Mouse (Mus musculus) forebrain, embryonic 15.5 days (tissue): ENCODE data around the gene Krt16. TPM values are rescaled to one million over a fixed set of nuclear protein-coding genes. Genes with fewer than 3 reads are reported as not detected.
"Not testable (repeated sequence)": the region's sequence is repeated elsewhere in the genome, so short reads cannot be mapped to it uniquely, and the experiment has no call there.

Source experiments
- ATAC-seq: fragments of 200-750 bp; cut with Nextera tagmentation; replicated peaks from 2 replicates; pipeline ENCODE4 v1.8.0; 2017; ENCODE audit warnings: mild to moderate bottlenecking, moderate TSS enrichment, moderate library complexity
- H3K27ac ChIP-seq: fragments of 300-500 bp; sonication (generic); replicated peaks from 2 replicates; pipeline ENCODE4 v1.5.1; 2015; ENCODE audit warnings: mild to moderate bottlenecking, inconsistent platforms
- H3K27me3 ChIP-seq: fragments of 300-500 bp; sonication (generic); 2 replicates; pipeline ENCODE4 v1.6.1; 2015; ENCODE audit warnings: inconsistent platforms
- H3K36me3 ChIP-seq: fragments of 300-500 bp; sonication (generic); 2 replicates; pipeline ENCODE4 v1.6.1; 2015; ENCODE audit warnings: mild to moderate bottlenecking, inconsistent platforms
- H3K4me1 ChIP-seq: fragments of 300-500 bp; sonication (generic); 2 replicates; pipeline ENCODE4 v1.6.1; 2015; ENCODE audit warnings: inconsistent platforms
- H3K4me2 ChIP-seq: fragments of 300-500 bp; sonication (generic); replicated peaks from 2 replicates; pipeline ENCODE4 v1.6.1; 2015; ENCODE audit warnings: mild to moderate bottlenecking, inconsistent platforms
- H3K4me3 ChIP-seq: fragments of 300-500 bp; sonication (generic); 2 replicates; pipeline ENCODE4 v1.5.1; 2015; ENCODE audit warnings: mild to moderate bottlenecking, inconsistent platforms
- H3K9ac ChIP-seq: fragments of 300-500 bp; sonication (generic); replicated peaks from 2 replicates; pipeline ENCODE4 v1.6.1; 2015; ENCODE audit warnings: mild to moderate bottlenecking, inconsistent platforms
- H3K9me3 ChIP-seq: fragments of 300-500 bp; sonication (generic); 2 replicates; pipeline ENCODE4 v1.6.1; 2016; ENCODE audit warnings: inconsistent platforms
- WGBS: fragments of 180-500 bp; shearing (Covaris S2); methylation state at CpG from one replicate; pipeline ENCODE4 v1.1.7; 2015; ENCODE audit warnings: mixed read lengths; 5-methylcytosine and 5-hydroxymethylcytosine counted together
- polyA plus RNA-seq: library from polyadenylated mRNA; unstranded; fragments of >200 nt; fragmentation: Nextera tagmentation; extraction: Ambion mirVana; gene quantifications from 2 replicates; pipeline ENCODE4 v1.2.1, GENCODE M21; 2015

Krt16 gene
- polyA plus RNA-seq, 1 experiment from 2014 or later = not detected

DNA sequence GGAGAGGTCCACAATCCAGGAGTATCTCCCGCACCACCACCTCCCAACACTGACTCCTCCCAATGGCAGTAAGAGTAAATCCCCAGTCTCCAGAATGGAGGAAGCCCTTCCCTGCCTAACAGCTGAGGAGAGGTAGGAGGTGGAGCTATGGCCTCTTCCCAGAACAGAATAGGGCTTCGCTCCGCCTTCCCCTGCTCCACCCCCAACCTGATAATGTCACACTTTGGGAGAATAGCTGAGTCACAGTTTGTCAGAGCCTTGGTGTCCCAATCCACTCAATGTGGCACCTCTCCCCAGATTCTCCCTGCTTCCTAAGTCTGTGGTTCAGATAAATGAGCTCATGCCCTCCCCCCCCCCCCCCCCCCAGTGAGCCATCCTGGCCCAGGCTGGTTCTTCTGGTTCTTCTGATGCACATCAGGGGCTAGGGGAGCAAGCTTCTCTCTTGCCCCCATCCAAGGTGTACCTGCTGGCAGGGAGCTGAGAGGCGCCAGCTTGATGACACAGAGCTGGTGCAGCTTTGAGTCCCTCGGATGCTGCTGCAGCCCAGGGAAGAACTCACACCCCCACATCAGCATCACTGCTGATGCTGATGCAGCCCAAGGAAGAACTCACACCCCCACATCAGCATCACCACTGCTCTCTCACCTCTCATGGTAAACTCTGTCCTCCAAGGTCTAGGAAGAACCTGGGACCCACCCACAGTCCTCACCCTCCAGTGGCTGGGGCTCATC, 5.8 kb upstream of the Krt16 start:
- WGBS = 77% methylated on average over 5 of the region's 5 CpGs
- H3K9me3 ChIP-seq = no peaks in the 10 kb centered on the region
- no peaks in the 10 kb centered on the region for H3K27me3 ChIP-seq
- H3K27ac ChIP-seq = no peak overlapping the region
- no peak overlapping the region for H3K4me2 ChIP-seq
- no peaks in the 10 kb centered on the region for H3K36me3 ChIP-seq
- no peak overlapping the region for H3K9ac ChIP-seq
- no peak for ATAC-seq
- no peaks in the 10 kb centered on the region for H3K4me1 ChIP-seq
- no peak overlapping the region for H3K4me3 ChIP-seq

DNA sequence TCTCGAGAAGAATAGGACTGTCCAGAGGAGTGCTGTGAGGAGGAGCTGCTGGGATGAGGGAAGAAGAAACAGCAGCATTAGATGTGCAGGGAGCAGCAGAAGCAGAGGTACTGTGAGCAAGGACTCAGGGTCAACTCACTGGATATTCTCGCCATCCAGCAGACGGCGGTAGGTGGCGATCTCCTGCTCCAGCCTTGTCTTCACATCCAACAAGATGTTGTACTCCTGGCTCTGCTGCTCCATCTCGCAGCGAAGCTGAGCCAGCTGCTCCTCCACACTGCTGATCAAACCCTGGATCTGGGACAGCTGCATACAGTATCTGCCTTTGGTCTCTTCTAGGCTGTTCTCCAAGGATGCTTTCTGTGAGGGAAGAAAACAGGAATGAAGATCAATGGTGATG, 2.2 kb downstream of the Krt16 start:
- H3K4me1 ChIP-seq, H3K4me2 ChIP-seq, ATAC-seq, H3K9me3 ChIP-seq, H3K27ac ChIP-seq, H3K4me3 ChIP-seq, H3K27me3 ChIP-seq, H3K36me3 ChIP-seq, H3K9ac ChIP-seq: not testable (repeated sequence)
- 82% methylated on average over 7 of the region's 7 CpGs for WGBS

DNA sequence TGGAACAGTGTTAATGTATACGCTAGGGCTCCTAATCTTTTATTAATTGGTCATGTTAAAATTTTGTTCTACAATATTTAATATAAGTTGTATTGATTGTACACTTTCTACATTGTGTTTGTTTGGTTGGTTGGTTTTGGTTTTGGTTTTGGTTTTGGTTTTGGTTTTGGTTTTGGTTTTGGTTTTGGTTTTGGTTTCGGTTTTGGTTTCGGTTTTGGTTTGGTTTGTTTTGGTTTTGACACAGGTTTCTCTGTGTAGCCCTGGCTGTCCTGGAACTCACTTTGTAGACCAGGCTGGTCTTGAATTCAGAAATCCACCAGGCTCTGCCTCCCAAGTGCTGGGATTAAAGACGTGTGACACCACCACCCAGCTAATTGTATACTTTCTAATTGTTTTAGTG, 8.4 kb downstream of the Krt16 start:
- WGBS = 88% methylated on average over 4 of the region's 4 CpGs
- ATAC-seq, H3K27me3 ChIP-seq, H3K4me1 ChIP-seq, H3K4me3 ChIP-seq, H3K4me2 ChIP-seq, H3K9ac ChIP-seq, H3K27ac ChIP-seq, H3K9me3 ChIP-seq, H3K36me3 ChIP-seq: not testable (repeated sequence)

DNA sequence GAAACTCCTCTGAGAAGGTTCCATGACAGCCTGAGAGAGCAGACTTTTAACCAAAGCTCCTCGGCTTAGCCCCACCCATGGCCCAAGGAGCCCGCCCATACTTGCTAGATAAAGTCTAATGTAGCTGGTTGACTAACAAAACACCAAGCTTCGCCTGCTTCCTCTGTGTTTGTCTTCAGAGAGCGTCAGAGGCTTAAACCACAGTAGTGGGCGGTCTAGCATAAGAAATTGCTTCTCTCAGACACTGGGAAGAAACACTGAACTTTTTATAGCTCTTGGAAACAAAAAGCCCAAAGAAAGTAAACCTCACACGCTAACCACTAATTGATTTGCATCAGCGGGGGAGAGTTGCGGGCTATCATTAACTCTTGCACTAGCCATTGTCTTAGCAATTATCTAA, 27.0 kb downstream of the Krt16 start:
- Histone ChIP-seq H3K4me2 (no peak overlapping the region), H3K27ac (no peak overlapping the region), H3K4me1 (no peaks in the 10 kb centered on the region), H3K27me3 (no peaks in the 10 kb centered on the region), H3K9ac (no peak overlapping the region), H3K36me3 (no peaks in the 10 kb centered on the region), H3K4me3 (no peak overlapping the region), H3K9me3 (0 out of 2 replicates have a peak, but pooled peaks cover 7% of the 10 kb centered on the region)
- WGBS = 42% methylated on average over 8 of the region's 8 CpGs
- no peak for ATAC-seq

DNA sequence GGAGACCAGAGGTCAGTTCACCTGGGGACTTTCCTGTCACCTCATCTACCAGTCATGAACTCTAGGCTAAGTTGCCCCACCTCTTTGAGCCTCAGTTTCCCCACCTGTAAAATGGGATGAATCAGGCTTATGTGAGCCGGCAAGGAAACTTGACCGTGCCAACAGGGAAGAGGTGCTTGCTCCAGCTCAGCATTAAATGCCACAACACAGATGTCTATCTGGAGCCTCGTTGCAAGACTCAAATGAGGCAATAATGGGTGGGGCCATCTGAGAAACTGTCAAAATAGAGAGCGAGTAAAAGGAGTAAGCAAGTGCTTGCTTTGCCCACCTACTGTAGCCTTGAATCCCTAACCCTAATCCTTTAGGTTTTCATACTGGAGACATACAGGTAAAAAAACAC, 29.4 kb downstream of the Krt16 start:
- H3K4me1 ChIP-seq = no peaks in the 10 kb centered on the region
- no peak overlapping the region for H3K9ac ChIP-seq
- no peak overlapping the region for H3K27ac ChIP-seq
- H3K4me3 ChIP-seq = no peak overlapping the region
- H3K36me3 ChIP-seq = no peaks in the 10 kb centered on the region
- no peak overlapping the region for H3K4me2 ChIP-seq
- H3K27me3 ChIP-seq = no peaks in the 10 kb centered on the region
- WGBS = 82% methylated on average over 4 of the region's 4 CpGs
- ATAC-seq = no peak
- H3K9me3 ChIP-seq = no peaks in the 10 kb centered on the region

DNA sequence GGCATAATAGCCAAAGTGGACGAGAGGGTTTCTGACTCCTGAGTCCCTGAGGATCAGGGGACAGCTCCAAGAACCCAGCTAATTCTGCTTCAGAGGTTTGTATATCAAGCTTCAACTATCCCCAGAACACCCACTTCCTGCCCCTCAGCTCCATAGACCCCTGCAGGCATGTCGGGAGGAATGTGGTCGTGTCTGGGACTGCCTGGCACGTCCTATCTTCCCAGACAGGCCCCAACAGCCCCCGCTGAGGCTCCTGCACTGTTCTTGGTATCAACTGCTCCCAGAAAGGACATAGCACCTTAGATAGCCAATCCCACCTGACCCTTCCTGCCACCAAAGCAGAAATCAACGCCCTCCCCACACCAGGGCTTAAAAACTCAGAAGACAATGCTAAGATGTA, 40.2 kb downstream of the Krt16 start:
- no peaks in the 10 kb centered on the region for H3K27me3 ChIP-seq
- no peak overlapping the region for H3K9ac ChIP-seq
- H3K4me1 ChIP-seq = no peaks in the 10 kb centered on the region
- no peaks in the 10 kb centered on the region for H3K9me3 ChIP-seq
- 71% methylated on average over 6 of the region's 6 CpGs for WGBS
- no peak overlapping the region for H3K4me2 ChIP-seq
- H3K27ac ChIP-seq = no peak overlapping the region
- ATAC-seq = no peak
- no peaks in the 10 kb centered on the region for H3K36me3 ChIP-seq
- H3K4me3 ChIP-seq = no peak overlapping the region

DNA sequence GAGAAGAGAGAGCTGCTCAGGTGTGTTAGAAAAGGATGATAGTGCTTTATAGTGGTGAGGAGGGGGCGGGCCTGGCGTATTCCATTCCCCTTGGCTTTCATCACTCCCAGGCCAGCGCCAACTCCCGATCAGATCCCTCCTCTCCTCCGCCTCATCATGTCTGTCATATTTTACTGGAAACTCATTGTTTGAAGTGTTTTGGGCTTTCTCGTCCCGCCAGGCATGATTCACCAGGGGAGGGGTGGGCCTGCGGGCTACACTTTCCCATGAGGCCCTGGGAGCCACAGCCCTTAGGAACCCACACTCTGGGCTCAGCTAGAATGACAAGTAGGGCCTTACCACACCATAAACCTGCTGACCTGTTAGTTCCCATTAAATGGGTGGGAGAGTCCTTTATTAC, 41.2 kb downstream of the Krt16 start, which contains the start of gene Krt14:
Krt14 (minus strand) TSS at position 51 of the 400 bp plus-strand sequence.
- Histone ChIP-seq H3K4me2 (no peak within 1 kb of the TSS), H3K27ac (no peak within 1 kb of the TSS), H3K4me1 (no peaks in the 10 kb centered on the region), H3K27me3 (no peaks in the 10 kb centered on the region), H3K4me3 (no peak within 1 kb of the TSS), H3K36me3 (no peaks in the 10 kb centered on the region), H3K9ac (no peak within 1 kb of the TSS), H3K9me3 (no peaks in the 10 kb centered on the region)
- no peak for ATAC-seq
- WGBS = 91% methylated on average over 8 of the region's 8 CpGs

DNA sequence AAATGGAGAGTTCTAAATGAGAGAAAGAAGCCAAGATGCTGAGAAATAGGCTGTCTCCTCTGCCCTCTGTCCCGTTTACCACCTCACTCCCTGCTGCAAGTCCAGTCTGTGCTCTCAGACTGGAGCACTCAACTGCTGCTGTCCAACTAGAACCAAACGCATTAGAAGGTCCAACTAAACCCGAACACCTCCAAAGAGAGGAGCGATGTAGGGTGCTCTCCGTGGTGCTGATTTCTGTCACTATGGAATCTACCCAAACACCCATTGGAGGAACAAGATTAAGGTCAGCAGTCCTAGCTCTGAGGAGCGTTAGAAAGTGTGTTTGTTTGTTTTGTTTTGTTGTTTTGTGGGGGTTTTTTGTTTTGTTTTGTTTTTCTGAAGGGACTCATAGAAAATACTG, 45.3 kb downstream of the Krt16 start:
- H3K27me3 ChIP-seq = no peaks in the 10 kb centered on the region
- no peak overlapping the region for H3K27ac ChIP-seq
- H3K4me1 ChIP-seq = no peaks in the 10 kb centered on the region
- H3K9ac ChIP-seq = no peak overlapping the region
- no peaks in the 10 kb centered on the region for H3K36me3 ChIP-seq
- no peak overlapping the region for H3K4me2 ChIP-seq
- no peaks in the 10 kb centered on the region for H3K9me3 ChIP-seq
- WGBS = 24% methylated on average over 6 of the region's 6 CpGs
- no peak overlapping the region for H3K4me3 ChIP-seq
- ATAC-seq = no peak

DNA sequence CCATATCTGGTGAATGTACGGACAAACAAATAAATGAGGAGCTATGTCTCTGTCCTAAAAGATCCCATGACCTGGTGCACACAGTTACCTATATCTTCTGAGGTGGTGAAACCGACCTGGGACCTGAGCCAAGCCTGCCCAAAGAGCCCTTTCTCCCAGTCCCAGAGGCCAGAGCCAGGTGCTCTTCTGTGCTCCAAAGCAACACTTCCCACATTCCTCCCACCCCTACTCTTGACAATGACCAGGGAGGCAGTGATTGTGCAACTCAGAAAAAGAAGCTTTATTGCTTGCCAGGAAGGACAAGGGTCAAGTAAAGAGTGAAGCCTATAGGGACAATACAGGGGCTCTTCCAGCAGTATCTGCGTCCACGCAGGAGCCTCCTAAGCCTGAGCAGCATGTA, 45.8 kb downstream of the Krt16 start:
- Histone ChIP-seq H3K27ac (no peak overlapping the region), H3K9ac (no peak overlapping the region), H3K4me3 (no peak overlapping the region), H3K4me2 (no peak overlapping the region), H3K4me1 (no peaks in the 10 kb centered on the region), H3K9me3 (no peaks in the 10 kb centered on the region), H3K27me3 (no peaks in the 10 kb centered on the region), H3K36me3 (no peaks in the 10 kb centered on the region)
- WGBS = 79% methylated on average over 4 of the region's 4 CpGs
- no peak for ATAC-seq

DNA sequence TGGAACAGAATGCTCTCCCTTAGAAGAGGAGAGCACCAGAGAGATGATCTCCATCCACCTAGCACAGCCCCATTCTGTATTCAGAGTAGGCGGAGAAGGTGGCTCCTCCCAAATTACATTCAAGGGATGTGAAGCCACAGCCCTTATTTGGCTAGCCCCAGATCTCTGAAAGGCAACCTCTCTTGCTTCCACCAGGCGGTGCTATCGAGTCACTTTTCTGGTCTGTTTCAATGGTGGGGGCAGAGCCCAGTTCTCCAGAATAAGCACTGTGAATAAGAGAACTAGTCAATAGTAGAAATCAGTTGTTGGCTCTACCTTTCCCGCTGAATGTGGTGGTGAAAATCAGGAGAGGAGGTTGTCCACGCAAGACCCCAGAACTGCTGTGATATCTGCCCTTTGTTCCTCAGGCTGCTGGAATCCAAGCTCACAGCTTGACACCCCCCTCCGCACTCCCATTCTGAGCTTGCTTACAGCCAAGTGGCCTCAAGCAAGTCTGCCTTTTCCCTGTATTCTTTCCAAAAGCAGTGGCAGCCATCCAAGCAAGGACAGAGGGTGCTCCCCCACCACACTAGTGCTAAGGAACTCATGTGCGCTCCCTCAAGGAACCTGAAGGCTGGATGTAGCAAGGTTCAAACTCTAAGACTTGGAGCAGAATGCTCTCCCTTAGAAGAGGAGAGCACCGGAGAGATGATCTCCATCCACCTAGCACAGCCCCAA, 48.4 kb downstream of the Krt16 start:
- Histone ChIP-seq H3K36me3 (no peaks in the 10 kb centered on the region), H3K4me1 (no peaks in the 10 kb centered on the region), H3K9me3 (no peaks in the 10 kb centered on the region), H3K9ac (no peak overlapping the region), H3K27me3 (no peaks in the 10 kb centered on the region), H3K4me3 (no peak overlapping the region), H3K27ac (no peak overlapping the region), H3K4me2 (no peak overlapping the region)
- 47% methylated on average over 8 of the region's 8 CpGs for WGBS
- ATAC-seq = no peak

DNA sequence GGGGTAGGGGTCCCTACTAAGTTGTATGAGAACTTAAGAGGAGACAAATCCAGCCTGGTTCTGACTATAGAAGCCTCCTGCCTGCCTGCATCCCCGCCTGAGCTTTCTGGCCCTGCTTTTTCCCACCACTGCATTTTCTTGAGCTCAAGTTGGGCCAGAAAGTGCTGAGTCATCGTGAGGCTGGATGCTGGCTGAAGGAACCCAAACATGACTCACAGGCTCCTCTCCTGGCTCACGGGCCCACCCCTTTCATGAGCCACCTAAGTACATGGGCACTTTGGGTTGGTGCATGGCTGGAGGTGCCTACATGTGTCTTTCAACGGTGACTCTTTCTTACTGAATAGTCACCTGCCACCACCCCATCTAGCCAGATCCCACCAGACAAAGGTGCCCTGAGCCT, 50.0 kb downstream of the Krt16 start:
- Histone ChIP-seq H3K27me3 (no peaks in the 10 kb centered on the region), H3K4me2 (no peak overlapping the region), H3K9ac (no peak overlapping the region), H3K4me1 (no peaks in the 10 kb centered on the region), H3K9me3 (no peaks in the 10 kb centered on the region), H3K27ac (no peak overlapping the region), H3K36me3 (no peaks in the 10 kb centered on the region), H3K4me3 (no peak overlapping the region)
- no peak for ATAC-seq
- WGBS = 80% methylated on average over 4 of the region's 4 CpGs
